Mouse (Mus musculus): Measurements from ENCODE around the gene Rcsd1.

Rcsd1 gene

GRCm38 (mm10) chr1:165709629-165710256, at the start of gene Rcsd1:
Rcsd1 (minus strand) TSS chr1:165709757.
- no peak for TF ChIP-seq GATA4 (IDR thresholded peaks at IDR 0.05; ENCODE audit: insufficient replicate concordance, low read length)

GRCm38 (mm10) chr1:165755194-165755593, 45.6 kb upstream of the Rcsd1 start:
- no peak for TF ChIP-seq GATA4 (IDR thresholded peaks at IDR 0.05; ENCODE audit: insufficient replicate concordance, low read length)

- no peak for TF ChIP-seq GATA4 (IDR thresholded peaks at IDR 0.05; ENCODE audit: insufficient replicate concordance, low read length)
Observed at GRCm38 (mm10) chr1:165754205-165754604, 44.6 kb upstream of the Rcsd1 start.

- no peak for TF ChIP-seq GATA4 (IDR thresholded peaks at IDR 0.05; ENCODE audit: insufficient replicate concordance, low read length)
Observed at GRCm38 (mm10) chr1:165751838-165752237, 42.3 kb upstream of the Rcsd1 start.

GRCm38 (mm10) chr1:165751142-165751541, 41.6 kb upstream of the Rcsd1 start:
- peak; percentile 95 for TF ChIP-seq GATA4 (IDR thresholded peaks at IDR 0.05; ENCODE audit: insufficient replicate concordance, low read length)

GRCm38 (mm10) chr1:165748053-165748452, 38.5 kb upstream of the Rcsd1 start:
- TF ChIP-seq GATA4 (IDR thresholded peaks at IDR 0.05; ENCODE audit: insufficient replicate concordance, low read length), result no peak

GRCm38 (mm10) chr1:165741989-165742388, 32.4 kb upstream of the Rcsd1 start:
- no peak for TF ChIP-seq GATA4 (IDR thresholded peaks at IDR 0.05; ENCODE audit: insufficient replicate concordance, low read length)

GRCm38 (mm10) chr1:165738985-165739384, 29.4 kb upstream of the Rcsd1 start:
- TF ChIP-seq GATA4 (IDR thresholded peaks at IDR 0.05; ENCODE audit: insufficient replicate concordance, low read length), result no peak

GRCm38 (mm10) chr1:165737867-165738266, 28.3 kb upstream of the Rcsd1 start:
- TF ChIP-seq GATA4 (IDR thresholded peaks at IDR 0.05; ENCODE audit: insufficient replicate concordance, low read length), result no peak

- TF ChIP-seq GATA4 (IDR thresholded peaks at IDR 0.05; ENCODE audit: insufficient replicate concordance, low read length), result no peak
Observed at GRCm38 (mm10) chr1:165737451-165737850, 27.9 kb upstream of the Rcsd1 start.

GRCm38 (mm10) chr1:165735826-165736818, 26.6 kb upstream of the Rcsd1 start:
- no peak for TF ChIP-seq GATA4 (IDR thresholded peaks at IDR 0.05; ENCODE audit: insufficient replicate concordance, low read length)

GRCm38 (mm10) chr1:165734840-165735239, 25.3 kb upstream of the Rcsd1 start:
- TF ChIP-seq GATA4 (IDR thresholded peaks at IDR 0.05; ENCODE audit: insufficient replicate concordance, low read length), result no peak

GRCm38 (mm10) chr1:165731553-165731952, 22.0 kb upstream of the Rcsd1 start:
- no peak for TF ChIP-seq GATA4 (IDR thresholded peaks at IDR 0.05; ENCODE audit: insufficient replicate concordance, low read length)

- TF ChIP-seq GATA4 (IDR thresholded peaks at IDR 0.05; ENCODE audit: insufficient replicate concordance, low read length), result no peak
Observed at GRCm38 (mm10) chr1:165730129-165730528, 20.6 kb upstream of the Rcsd1 start.

- TF ChIP-seq GATA4 (IDR thresholded peaks at IDR 0.05; ENCODE audit: insufficient replicate concordance, low read length), result no peak
Observed at GRCm38 (mm10) chr1:165728057-165728639, 18.6 kb upstream of the Rcsd1 start.

GRCm38 (mm10) chr1:165726986-165727385, 17.4 kb upstream of the Rcsd1 start:
- no peak for TF ChIP-seq GATA4 (IDR thresholded peaks at IDR 0.05; ENCODE audit: insufficient replicate concordance, low read length)

Measured in liver, adult (tissue).